Mouse (Mus musculus) adrenal gland (tissue): ENCODE measurements at regions not wholly inside any gene's neighbourhood (a gene's known extent, or its start where the extent isn't known, plus 50 kb on each side); places are given as distances from the start of the nearest gene placed in this dataset.

Experiments
- intact Hi-C: fragments of 180-260 bp; cut with DNase I; formaldehyde crosslinking; loops from one replicate; pipeline ENCODE4 v1.15.1; 2025

DNA sequence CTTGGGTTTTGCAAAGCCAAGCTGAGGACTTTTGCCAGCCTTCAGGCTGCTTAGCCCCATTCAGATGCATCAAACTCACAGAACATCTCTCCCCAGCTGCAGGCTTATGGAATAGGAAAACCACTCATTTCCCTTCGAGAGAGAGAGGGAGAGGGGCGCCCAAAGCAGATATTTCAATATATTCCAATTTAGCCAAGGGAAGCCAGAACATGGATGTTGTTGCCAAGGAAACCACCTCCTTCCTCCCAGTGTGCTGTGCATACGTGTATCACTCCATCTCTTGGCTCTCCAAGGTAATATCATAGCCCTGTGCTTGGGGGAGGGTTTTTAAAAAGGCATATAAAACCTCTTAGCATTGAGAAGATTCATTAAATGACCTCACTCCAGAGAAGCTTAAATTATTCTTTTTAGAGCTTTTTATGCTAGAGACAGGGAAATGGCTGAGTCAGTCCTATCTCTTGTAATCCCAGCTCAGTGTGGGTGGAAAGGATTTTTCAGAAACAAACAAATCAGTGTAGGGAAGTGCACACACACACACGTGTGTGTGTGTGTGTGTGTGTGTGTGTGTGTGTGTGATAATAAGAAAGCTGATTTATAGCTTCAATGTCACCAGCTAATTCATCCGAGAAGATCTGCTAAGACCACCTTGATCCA, 245.1 kb downstream of the Rps24 start:
- intact Hi-C loops = no loop called here

DNA sequence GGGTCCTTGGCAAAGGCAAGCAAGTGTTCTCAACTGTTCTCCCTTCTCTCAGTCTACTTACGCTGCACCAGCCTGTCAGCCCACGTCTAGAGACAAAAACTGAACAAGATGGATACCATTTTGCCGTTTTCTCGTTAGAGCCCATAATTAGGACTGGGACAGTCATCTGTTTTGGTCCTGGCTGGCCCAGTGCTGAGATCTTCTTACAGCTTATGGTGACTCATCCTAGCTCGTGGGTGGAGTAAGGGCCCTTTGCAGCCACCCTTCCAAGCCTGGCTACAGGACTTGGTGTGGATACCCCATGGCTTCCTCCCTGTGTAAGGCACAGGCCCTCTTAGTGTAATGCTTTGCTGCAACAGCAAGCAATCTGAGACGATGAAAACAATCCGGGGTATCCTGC, 246.4 kb downstream of the Rps24 start:
- intact Hi-C loops = no loop called here

DNA sequence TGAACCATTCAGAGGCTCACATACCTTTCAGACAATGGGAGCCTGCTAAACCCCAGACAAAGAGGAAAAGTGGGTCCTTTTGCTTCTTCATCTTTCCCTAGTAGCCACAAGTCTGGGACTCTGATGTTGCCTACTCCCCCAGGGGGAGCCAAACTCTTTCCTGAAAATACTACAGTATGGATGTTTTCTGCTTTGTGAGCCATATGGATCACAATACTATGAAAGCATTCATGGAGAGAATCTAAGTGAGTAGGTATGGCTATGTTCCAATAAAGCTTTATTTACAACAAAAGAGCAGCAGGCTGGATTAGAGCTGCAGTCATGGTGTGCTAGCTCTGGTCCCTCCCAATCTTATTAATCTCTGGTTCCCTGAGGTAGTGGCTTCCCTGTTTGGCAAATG, 251.9 kb downstream of the Rps24 start:
- intact Hi-C loops = no loop called here

DNA sequence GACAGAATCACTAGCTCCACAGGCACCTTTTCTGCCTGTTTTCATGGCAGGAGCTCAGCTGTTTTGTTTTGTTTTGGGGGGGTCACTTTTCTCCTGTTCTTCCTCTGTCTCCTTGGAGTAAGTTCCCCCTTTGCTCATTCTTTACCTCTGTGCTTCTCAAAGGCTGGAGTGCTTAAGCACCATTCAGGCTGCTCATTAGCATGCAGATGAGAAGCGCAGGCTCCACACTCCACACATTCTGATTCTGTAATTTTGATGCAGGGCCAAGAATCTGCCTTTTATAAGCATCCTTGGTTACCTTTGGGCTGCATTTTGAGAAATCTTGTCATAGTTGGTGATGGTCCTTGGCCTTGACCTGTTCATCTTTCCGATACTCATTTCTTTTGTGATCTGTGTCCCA, 257.5 kb downstream of the Rps24 start:
- intact Hi-C loops = no loop called here

DNA sequence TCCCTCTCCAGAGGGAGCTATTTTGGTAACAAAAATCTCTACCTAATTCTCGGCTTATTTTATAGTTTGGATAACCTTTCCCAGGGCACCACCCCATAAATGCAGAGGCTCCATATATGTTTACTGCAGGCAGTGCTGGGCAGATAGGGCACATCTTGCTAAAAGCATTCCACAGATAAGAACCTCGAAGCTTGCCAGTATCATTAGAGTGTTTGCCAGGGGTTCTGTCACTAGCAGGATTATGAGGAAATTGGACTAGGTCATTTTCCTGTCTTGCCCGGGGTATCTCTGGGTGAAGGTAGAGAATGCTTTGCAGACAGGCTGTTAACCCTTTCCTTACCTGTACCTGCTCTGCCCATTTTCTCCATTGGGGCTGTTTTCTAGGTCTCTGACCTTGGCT, 258.8 kb downstream of the Rps24 start:
- intact Hi-C loops = no loop called here

DNA sequence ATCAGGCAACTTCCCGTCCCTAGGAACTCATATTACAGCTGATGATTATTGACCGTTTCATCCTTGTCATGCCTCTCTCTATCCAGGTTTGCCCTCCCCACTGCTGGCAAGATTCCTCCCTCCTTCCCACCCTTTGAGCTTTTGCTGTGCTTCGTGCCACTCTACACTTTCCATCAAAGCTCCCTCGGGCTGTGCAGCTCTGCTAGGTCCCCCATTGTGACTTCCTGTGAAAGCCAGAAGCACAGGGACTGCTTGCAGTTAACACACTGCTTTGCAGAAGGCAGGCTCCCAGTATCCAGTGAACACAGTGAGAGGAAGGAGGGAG, 260.5 kb downstream of the Rps24 start:
- intact Hi-C loops = no loop called here

DNA sequence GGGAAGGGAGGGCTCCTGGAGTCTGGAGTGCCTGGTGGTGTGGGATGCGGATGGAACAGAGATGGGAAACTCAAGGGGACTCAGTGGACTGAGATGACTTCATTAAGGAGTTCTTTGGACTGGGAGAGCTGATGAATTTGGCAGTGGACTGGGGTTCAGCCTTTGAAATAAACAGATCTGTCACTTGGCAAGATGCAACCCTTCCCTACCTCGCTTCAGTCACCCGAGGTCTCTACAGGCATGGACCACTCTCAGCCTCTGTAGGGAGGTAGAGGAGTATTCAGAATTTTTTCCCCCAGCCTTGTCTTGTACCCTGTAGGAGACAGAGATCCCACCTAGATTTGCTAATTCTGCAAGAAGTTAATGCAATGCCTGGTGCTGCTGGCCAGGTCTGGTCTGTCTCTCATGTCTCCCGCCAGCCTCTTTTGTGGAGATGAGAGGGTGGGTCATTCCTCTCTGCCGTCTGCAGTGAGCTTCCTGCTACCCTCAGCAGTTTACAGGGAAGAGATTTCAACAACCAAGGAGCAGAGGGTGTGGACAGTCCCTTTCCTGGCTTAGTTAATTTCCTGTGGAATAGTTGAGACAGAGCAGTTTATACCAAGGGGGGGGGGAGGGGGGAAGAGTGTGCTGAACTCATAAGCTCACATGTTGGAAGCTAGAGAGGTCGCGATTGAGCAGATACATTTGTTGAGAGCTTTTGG, 261.0 kb downstream of the Rps24 start:
- intact Hi-C loops = no loop called here

DNA sequence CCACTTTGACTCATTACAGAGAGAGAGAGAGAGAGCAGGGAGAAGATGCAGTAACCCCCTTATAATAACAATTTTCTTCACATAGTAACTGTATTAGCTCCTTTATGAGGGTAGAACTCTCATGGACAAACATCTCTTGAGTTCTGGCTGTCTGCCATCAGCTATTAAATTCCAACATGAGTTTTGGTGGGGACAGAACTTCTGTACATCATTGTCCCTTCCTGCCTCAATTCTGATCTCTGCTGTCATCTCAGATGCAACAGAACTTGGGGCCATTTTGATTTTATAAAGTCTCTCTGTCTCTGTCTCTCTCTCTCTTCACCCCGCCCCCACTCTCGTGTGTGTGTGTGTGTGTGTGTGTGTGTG, 261.6 kb downstream of the Rps24 start:
- intact Hi-C loops = no loop called here

DNA sequence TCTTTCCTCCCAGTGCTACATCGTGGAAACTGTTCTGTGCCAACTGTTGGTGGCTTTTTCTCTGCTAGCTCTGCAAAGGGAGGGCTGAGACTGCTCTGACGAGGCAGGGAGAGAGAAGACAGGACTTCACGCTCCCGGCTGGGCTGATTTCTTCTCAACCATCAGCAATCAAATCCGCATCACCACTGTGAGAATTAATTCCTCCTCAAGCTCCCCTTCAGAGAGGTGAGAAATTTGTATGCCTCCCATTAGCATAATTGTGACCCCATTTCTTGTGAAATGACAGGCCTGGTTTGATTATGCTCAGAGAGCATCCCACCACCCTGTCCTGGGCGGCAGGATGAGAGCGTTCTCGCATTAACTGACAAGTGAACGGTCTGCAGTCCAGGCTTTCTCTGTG, 262.4 kb downstream of the Rps24 start:
- intact Hi-C loops = no loop called here

DNA sequence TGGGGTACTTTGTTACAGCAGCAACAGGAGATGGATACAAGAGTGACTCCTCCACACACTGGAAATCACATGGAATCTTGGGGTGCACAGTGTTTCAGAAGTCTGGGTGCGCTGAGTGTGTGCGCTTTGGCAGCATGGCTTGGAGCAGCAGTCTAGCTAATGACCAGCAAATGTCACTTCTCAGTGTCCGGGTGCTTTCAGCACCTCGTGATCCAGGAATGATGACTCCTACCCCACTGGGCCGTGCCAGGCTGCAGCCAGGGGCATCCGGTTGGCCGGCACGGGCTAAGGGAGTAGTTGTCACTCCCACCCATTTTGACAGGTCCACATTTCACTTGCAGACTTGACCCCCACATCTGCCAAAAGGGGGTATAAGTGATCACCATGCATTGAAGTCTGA, 264.3 kb downstream of the Rps24 start:
- intact Hi-C loops = no loop called here

DNA sequence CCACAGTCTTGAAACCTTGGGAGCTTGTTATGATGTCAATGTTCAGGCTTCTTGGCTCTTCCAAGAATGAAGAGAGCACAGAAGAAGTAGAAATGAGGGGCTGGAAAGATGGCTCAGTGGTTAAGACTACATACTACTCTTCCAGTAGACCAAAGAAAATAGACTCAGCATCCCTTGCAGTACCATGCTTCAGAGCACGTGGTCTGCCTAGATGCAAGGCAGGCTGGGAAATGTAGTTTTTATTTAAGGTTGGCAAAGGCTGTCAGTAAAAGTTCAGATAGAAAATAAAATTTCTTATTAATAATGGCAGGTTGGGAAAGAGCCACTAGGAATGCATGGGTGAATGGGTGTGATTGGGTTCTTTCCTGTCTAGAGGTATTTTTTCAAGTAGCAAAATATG, 267.8 kb downstream of the Rps24 start:
- intact Hi-C loops = no loop called here

DNA sequence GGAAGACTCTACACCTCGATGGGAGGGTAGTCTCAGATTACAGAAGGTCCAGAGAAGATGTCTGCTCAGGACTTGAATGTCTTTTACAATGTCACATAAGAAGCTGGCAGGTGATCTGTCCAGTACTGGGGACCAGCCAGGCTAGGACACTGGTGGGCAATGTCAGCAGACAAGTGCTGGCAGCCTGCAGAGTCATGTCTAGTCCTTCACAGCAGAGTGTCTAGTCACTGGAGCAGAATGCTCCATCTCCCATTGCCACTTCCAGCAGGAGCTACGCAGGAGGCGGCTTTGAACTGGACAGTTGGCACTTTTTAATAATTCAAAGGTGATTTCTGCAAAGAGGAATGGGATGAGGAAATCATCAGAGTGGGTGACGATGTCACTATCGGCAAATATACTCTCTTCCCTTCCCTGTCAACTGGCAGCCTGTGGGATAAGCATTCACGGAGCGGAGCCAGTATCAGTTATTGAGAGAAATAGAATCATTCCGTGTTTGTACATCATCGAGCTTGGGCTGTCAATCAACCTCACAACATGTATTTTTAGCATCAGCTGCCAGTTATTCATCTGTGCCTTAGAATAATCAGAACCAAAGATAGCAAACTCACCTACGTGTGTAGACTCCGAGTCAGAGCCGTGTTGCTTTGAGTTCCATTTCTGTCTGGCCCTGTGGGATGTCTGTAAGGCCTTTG, 268.6 kb downstream of the Rps24 start:
- intact Hi-C loops = no loop called here

DNA sequence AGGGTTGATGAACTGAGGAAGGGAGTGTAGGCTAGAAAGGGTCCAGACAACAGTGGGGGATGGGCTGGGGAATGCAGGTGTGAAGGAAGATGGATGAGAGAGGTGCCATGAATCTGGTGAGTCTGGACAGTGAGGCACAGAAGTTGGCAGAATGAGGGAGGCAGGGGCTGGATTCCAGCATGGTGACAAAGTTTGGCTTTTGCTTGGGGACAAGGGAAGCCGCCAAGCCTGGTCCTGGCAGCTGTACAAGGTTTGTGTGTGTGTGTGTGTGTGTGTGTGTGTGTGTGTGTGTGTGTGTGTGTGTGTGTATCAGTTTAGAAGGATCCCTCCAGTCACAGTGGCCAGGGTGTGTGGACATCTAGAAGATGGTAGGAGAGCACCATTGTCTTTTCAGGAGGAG, 270.4 kb downstream of the Rps24 start:
- intact Hi-C loops = no loop called here

DNA sequence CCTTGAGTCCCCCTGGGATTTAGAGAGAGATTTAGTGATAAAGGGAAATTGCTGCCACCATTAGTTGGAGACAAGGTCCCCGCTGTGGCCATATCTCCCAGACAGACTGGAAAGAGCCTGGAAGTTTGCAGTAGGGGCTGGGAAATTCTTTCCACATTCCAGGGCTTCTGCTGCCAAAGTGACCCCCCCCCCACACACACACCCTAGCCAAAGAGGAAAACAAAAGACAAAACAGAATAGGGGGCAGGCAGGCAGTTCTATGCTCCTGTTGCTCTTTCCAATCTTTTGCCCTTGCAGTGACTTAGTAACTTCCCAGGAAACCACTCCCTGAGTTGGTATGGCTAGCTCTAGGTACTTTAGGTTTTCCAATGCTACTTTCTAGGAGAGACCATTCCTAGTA, 270.9 kb downstream of the Rps24 start:
- intact Hi-C loops = no loop called here

DNA sequence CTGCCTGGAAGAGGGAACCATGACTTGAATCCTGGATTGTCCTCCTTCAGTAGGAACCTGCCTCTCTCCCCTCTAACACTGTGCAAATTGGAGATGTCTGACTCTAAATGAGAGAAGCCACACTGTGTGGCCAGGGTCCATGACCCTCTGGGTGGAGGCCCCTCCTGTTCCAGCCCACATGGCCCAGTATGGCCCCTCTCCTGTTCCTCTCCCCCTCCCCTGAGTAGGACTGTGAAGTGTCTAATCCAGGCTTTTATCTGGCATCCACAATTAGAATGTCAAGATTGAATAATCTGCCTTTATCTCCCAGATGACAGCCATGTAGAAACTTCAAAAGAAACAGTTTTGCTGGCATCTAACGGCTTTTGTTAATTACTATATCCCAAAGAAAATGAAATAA, 274.0 kb downstream of the Rps24 start:
- intact Hi-C loops = no loop called here

DNA sequence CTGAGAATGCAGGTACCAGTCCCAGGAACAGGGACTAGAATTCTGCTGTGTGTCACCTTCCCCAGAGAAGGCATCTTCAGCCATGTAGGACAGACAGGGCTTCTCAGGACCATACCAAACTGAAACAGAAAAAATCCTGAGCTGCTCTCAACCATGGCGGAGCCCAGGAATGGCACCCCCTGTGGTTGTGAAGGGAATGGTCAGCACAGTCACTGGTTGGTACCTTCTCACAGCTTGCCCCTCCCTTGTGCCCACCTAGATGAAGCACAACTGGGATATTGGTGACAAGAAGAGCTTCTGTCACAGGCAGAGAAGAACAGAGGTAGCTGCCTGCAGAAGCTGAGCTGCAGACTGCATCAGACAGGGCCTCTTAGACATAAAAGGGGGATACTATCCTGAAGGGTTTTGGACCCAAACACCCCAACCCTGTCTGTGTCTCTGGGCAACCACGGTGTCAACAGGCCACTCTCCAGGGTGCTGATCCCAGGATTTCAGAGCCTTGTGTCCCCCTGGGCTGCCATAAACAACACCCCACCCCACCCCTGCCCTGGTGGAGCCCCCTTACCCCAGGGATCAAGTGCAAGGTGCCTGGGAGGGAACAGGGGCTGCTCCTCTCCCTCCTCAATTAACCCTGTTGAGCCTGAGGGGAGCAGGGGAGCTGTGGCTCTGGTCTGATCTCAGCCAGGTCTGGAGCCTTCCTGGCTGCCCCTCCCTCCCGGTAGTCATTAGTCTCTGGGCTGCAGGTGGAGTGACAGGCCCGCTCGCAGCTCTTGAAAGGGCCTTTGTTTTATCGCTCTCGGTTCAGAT, 275.7 kb downstream of the Rps24 start:
- intact Hi-C loops = no loop called here

DNA sequence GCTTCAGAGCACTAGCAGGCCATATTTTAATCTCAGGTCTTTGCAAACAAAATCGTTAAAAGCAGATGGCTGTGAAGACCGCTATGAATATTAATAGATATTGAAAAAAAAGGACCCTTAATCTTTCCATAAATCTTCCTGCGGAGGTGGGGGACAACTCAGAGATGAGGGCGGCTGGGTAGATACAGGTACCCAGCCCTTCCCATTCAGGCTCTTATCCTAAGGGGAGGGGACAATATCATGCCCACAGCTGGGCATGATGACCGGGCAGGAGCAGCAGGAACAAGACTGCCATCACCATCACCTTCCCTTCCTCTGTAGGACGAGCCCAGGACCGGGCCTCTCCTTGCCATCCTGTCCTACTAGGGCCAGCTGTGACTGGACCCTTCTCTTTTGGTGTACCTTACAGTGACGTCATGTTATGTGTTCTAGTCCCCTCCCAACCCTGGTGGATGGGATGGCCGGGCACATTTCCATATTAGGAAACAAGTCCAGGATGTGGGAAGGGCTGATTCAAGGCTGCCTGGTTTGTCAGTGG, 276.4 kb downstream of the Rps24 start:
- intact Hi-C loops = no loop called here

DNA sequence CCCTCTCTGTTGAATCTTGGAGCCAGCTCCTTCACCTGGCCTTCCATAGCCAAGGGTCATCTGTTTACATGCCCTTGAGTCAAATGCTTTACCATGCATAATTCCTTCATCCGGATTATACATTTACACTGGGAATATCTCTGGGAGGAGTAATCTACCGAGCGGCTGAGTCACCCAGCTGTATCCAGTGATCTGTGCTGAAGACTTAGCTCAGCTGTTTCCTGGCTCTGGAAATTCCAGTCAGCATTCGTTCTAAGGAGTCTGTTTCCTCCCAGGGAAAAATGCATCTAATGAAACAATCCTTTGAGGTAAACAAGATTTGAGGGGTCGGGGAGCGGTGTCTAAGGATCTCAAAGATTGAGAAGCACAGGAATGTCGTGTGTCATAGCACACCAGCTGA, 276.9 kb downstream of the Rps24 start:
- intact Hi-C loops = no loop called here

DNA sequence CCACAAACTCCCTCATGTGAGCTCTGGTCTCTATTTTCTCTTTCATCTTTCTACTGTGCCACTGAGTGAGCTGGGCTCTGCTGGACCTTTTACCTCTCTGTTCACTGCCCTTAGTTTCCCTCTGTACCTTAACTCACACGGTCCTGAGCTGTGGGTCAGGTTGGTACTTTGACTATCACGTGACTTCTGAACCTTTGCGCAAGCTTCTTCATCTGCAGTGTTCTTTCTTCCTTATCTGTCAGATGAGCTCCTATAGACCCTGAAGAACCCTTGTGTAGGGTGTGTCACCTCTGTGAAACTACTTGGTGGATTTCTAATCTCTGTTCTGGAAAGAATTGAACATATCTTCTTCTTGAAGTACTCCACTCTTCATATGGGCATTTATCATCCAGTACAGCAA, 279.3 kb downstream of the Rps24 start:
- intact Hi-C loops = no loop called here

DNA sequence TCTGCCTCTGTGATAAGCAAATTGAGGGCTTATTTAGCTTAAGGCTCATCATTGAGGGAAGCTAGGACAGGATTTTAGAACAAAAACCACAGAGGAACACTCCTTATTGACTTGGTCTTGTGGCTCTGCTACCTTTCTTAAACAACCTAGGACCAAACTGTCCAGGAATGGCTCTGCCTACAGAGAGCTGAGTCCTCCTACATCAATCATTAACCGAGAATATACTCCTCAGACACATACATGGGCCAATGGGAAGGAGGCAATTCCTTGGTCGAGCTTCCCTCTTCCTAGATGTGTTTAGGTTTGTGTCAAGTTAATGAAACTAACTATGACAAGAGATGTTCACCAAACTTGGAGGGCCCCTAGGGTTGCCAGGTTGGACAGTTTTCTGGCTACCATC, 279.8 kb downstream of the Rps24 start:
- intact Hi-C loops = no loop called here

DNA sequence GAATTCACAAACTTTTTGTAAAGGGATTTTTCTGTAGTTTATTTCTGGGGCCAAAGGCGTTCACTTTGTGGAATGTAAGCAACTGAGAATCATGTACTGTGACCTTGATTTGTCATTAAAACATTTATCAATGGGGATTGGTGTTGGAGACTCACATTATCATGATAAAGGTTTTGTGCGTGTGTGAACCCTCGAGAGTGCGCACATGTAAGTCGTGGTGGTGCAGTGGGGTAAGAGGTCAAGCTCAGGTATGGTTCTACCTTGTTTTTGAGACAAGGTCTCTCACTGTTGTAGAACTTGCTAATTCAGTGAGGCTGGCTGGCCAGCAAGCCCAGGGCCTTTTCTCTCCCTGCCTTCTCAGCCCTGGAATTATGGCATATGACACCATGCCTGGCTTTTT, 280.4 kb downstream of the Rps24 start:
- intact Hi-C loops = no loop called here

DNA sequence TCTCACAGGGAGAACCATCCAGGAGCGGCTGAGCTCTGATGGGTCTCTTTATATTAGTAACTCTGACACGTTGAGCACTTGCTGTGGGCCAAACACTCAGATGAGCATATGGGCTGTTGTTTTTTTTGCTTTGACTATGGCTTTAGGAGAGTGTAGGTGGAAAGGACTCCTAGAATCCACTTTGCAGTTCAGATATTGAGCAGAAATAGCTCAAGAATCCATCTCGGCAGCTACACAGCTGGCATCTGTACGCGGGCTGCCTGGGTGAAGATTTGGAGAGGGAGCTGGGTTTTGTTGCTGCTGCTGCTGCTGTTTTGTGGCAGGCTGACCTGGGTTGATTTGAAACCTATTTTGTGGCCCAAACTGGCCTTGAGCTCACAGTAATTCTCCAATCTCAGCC, 281.0 kb downstream of the Rps24 start:
- intact Hi-C loops = no loop called here
